Mouse (Mus musculus) fibroblast of lung, adult 2 months (primary cell): ENCODE measurements at regions not wholly inside any gene's neighbourhood (a gene's known extent, or its start where the extent isn't known, plus 50 kb on each side); places are given as distances from the start of the nearest gene placed in this dataset.

ENCODE experiments used
- DNase-seq: peaks from one replicate; pipeline ENCODE4 v3.0.0-alpha.2; 2011; ENCODE audit warnings: low read depth

GRCm38 (mm10) chr5:73797980-73798379 is 146.8 kb downstream of the Spata18 start:
- no peak for DNase-seq

- DNase-seq = no peak
These were observed 152.3 kb downstream of the Spata18 start for GRCm38 (mm10) chr5:73803431-73803830.

- DNase-seq = no peak
These were observed 153.5 kb downstream of the Spata18 start for GRCm38 (mm10) chr5:73804556-73805230.

GRCm38 (mm10) chr5:73810660-73811059 is 159.5 kb downstream of the Spata18 start:
- no peak for DNase-seq

DNA sequence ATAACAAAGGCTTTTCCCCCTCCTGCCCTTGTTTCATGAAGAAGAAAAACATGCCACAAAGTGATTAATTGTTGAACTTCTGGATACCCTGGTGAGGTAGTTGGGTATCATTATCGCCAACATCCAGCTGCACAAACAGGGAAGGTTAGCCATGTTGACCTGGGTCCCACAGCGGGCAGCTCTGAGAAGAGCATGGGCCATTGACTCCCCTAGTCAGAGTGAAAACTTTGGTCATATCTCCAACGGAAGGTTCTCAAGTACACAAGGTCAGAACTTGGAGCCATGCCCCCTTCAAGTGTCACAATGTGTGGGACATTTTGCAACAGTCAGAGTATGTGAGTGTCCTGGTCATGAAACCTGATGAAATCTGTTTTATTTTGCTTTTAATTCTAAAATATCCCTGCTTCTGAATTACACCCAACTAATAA is 159.9 kb downstream of the Spata18 start:
- no peak for DNase-seq

DNA sequence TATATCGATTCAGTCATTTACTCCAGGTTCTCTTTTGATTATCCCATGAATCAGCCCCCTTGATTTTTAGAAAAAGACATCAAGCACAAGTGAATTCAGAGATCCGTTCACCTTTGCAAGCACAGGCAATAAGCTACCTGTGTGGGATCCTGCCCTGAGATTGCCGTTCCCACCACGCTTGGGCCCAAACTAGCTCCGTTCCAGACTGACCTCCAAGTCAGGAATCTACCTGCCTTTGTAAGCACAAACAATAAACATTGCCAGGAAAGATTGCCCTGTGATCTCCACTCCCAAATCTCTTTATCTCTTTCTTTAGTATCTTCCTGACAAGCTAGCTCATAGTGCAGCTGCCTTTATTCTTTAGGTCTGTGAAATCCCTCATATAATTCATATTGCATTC is 164.6 kb downstream of the Spata18 start:
- no peak for DNase-seq

DNA sequence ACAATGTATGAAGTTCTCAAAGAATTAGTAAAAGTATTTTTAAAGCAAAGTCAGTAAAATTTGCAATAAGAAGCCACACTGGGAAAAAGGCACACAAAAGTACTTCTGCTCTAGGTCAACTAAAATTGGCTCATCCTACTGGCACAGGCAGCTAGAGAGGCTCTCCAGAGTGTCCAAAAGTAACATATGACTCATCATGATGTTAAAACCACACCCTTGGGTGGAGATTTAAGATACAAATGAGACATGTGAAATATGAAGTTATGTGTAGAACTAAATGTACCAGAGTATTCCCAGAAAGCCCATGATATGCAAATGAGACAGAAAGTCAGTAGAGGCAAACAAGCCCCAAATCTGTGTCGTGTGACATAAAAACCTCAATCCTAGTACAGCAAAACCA is 166.0 kb downstream of the Spata18 start:
- DNase-seq = peak; percentile 19

DNA sequence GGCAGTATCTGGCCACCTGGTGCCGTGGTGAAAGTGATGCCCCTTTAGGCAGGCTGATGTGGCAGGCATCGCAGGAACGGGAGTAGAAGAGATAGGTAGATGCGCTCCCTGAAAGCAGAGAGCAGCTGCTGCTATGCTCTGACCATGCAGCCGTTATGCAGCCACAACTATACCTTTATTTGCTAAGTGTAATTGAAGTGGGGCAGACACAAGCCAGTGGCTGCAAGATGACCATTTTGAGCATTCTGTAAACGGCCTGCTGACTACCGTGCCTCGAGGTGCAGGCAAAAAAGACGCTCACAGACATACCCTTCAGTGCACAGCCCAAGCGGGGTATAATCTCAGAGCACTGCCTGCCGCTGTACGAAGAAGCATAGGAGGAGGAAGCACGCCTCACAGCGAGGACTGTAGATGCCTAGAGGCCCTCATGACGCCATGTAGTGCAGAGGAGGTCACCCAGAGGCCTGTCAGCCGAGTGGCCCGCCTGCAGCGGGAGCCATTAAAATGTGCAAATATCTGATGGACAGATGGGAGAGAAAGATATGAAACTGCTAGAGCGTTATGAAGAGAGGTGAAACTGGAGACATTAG is 170.9 kb downstream of the Spata18 start:
- no peak for DNase-seq

- no peak for DNase-seq
These were observed 172.2 kb downstream of the Spata18 start for GRCm38 (mm10) chr5:73823421-73823820.

GRCm38 (mm10) chr5:73826941-73827340 is 175.8 kb downstream of the Spata18 start:
- DNase-seq = no peak

GRCm38 (mm10) chr5:73833721-73834120 is 182.5 kb downstream of the Spata18 start:
- DNase-seq = no peak

DNA sequence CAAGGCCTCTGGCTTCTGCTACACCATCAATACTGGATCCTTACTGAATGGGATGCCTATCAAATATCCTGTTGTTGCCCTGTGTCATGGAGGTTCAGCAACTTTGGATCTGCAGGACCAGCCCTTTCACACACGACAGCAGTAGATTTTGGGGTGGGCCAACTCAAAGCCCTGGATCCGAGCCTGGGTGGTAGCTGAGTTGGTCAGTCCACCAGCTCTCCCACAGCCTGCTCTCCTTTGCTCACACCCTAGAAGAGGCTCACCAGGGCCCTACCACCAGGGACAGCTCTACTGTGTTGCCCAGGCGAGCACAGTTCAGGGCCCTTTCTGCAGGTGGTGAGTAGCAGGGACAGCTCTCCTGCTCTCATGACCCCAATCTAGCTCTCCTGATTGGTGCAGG is 192.6 kb downstream of the Spata18 start:
- no peak for DNase-seq

- DNase-seq = no peak
These were observed 195.1 kb downstream of the Spata18 start for GRCm38 (mm10) chr5:73846096-73846782.

- DNase-seq = no peak
These were observed 195.6 kb downstream of the Spata18 start for GRCm38 (mm10) chr5:73846783-73847151.

DNA sequence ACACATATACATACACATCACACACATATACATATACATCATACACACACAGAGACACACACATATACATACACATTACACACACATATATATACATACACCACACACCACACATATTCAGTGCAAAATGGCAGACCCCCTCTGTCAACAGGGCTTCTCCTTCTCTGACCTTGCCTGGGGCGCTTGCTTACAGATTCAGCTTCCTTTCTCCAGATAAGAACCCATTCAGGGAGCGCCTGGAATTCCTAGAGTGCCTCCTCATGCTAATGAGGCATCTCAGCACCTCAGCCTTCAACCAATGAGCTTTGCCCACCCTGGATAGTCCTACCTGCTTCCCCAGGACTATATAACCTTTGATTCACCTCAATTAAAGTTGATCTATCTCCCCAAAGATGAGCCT is 200.3 kb downstream of the Spata18 start:
- DNase-seq = no peak

- peak; percentile 72 for DNase-seq
These were observed 203.0 kb downstream of the Spata18 start for GRCm38 (mm10) chr5:73854025-73854773.

GRCm38 (mm10) chr5:73854774-73855371 is 203.7 kb downstream of the Spata18 start:
- no peak for DNase-seq

DNA sequence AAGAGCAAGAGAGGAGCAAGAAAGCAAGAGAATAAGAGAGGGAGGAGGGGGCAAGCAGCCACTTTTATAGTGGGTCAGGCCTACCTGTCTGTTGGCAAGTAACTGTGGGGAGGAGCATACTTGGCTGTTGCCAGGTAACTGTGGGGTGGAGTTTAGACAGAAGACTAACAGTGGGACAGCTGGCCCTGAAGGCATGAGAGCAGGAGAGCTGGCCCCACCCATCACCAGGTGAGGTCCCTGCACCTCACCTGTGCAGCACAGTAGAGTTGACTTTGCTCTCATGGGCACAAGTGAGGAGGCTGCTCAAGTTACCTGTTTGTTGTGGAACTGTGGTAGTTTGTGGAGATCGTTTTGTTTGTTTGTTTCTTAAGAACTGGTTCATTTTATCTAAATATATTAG is 208.1 kb downstream of the Spata18 start:
- DNase-seq = no peak

GRCm38 (mm10) chr5:73864138-73864761 is 204.0 kb downstream of the Usp46 start:
- DNase-seq = no peak

- DNase-seq = no peak
These were observed 195.4 kb downstream of the Usp46 start for GRCm38 (mm10) chr5:73872641-73873421.

DNA sequence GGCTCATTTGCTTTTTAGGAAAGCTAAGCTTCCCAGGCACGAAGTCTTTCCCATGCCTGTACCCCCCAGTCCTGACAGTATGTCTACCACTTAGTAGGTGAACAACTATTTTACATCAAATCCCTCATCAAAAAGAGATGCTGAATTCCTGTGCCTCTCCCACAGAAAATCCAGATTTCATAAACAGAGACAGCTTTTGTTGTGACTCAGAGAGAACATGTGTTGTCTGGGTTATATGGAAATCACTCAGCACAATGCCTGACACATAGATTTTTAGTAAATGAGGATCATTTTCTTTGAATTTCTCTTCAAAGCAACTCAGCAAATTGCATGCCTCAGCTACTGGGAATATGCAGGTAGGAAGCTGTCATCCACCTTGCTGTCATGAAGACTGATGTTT is 193.5 kb downstream of the Usp46 start:
- no peak for DNase-seq
